Mouse (Mus musculus) heart, adult 18-20 months (tissue): ENCODE results near the gene Msantd1. TPM values are rescaled to one million over a fixed set of nuclear protein-coding genes. Genes with fewer than 3 reads are reported as not detected.

Source experiments
- DNase-seq, 2 experiments: peaks; one replicate each; pipeline ENCODE4 v3.0.0; 2021 to 2022; ENCODE audit warnings: mixed read lengths in 1 of 2
- total RNA-seq, 2 experiments: library from RNA; stranded (reverse); gene quantifications; 2 replicates each; pipeline ENCODE4 v1.2.3; 2021

Gene Msantd1
- total RNA-seq, 2 experiments from 2014 or later: 0.27 to 0.62 TPM

GRCm38 (mm10) chr5:34924519-34924918 is 16.7 kb downstream of the Msantd1 start:
- DNase-seq: peak in 1 of 2 experiments; percentile 28

- no peak for DNase-seq
Observed at GRCm38 (mm10) chr5:34927648-34928047, 19.8 kb downstream of the Msantd1 start.

GRCm38 (mm10) chr5:34930151-34930975 is 22.6 kb downstream of the Msantd1 start:
- no peak for DNase-seq

- no peak for DNase-seq
Observed at GRCm38 (mm10) chr5:34931091-34931490, 23.3 kb downstream of the Msantd1 start.

GRCm38 (mm10) chr5:34931516-34932457 is 24.0 kb downstream of the Msantd1 start:
- DNase-seq: peak; percentile 32 to 43

GRCm38 (mm10) chr5:34932458-34932806 is 24.6 kb downstream of the Msantd1 start:
- DNase-seq: peak in 1 of 2 experiments; percentile 50

GRCm38 (mm10) chr5:34933461-34933860 is 25.6 kb downstream of the Msantd1 start:
- DNase-seq: no peak

GRCm38 (mm10) chr5:34941710-34942470 is 34.1 kb downstream of the Msantd1 start:
- DNase-seq: no peak

- DNase-seq: no peak
Observed at GRCm38 (mm10) chr5:34943428-34943827, 35.6 kb downstream of the Msantd1 start.

GRCm38 (mm10) chr5:34948861-34949760 is 41.3 kb downstream of the Msantd1 start, which contains the start of gene Rgs12:
Gene Rgs12 (plus strand): TSS chr5:34949445.
- peak; percentile 87 to 91 for DNase-seq

GRCm38 (mm10) chr5:34949769-34950211 is 42.0 kb downstream of the Msantd1 start:
- DNase-seq: peak in 1 of 2 experiments; percentile 49

- DNase-seq: peak in 1 of 2 experiments; percentile 19
Observed at GRCm38 (mm10) chr5:34950486-34951160, 42.8 kb downstream of the Msantd1 start.

- DNase-seq: peak; percentile 63 to 65
Observed at GRCm38 (mm10) chr5:34951161-34951834, 43.5 kb downstream of the Msantd1 start.

- DNase-seq: peak in 1 of 2 experiments; percentile 12
Observed at GRCm38 (mm10) chr5:34954508-34954907, 46.7 kb downstream of the Msantd1 start.

- DNase-seq: peak in 1 of 2 experiments; percentile 49
Observed at GRCm38 (mm10) chr5:34955630-34956029, 47.8 kb downstream of the Msantd1 start.

- DNase-seq: no peak
Observed at GRCm38 (mm10) chr5:34956151-34956550, 48.3 kb downstream of the Msantd1 start.

GRCm38 (mm10) chr5:34957015-34957414 is 49.2 kb downstream of the Msantd1 start:
- DNase-seq: no peak

- DNase-seq: no peak
Observed at GRCm38 (mm10) chr5:34960021-34960420, 52.2 kb downstream of the Msantd1 start.

- DNase-seq: no peak
Observed at GRCm38 (mm10) chr5:34965531-34965930, 57.7 kb downstream of the Msantd1 start.

GRCm38 (mm10) chr5:34968386-34968785 is 60.6 kb downstream of the Msantd1 start:
- peak; percentile 54 to 74 for DNase-seq
